Mouse (Mus musculus): ENCODE measurements around the gene Mbd4. TPM values are rescaled to one million over a fixed set of nuclear protein-coding genes. Genes with fewer than 3 reads are reported as not detected.
"Not testable (repeated sequence)": the region's sequence is repeated elsewhere in the genome, so short reads cannot be mapped to it uniquely, and the experiment has no call there.

The Mbd4 gene
- polyA plus RNA-seq, 1 experiment from 2014 or later: 14.6 TPM

GRCm38 (mm10) chr6:115830779-115831601, 22.2 kb downstream of the Mbd4 start:
- peak; percentile 23; the same call in 1 of the 2 replicates for ATAC-seq
- no peaks in the 10 kb centered on the region for H3K27me3 ChIP-seq (replicated peaks)

GRCm38 (mm10) chr6:115823850-115824464, 29.2 kb downstream of the Mbd4 start:
- peak overlapping the region; percentile 44; the same call in 1 of the 2 replicates for H3K27ac ChIP-seq
- H3K9ac ChIP-seq: not testable (repeated sequence)
- peak; percentile 99 for ATAC-seq

More at GRCm38 (mm10) chr6:115830779-115831601, 22.2 kb downstream of the Mbd4 start:
- no peak overlapping the region for H3K27ac ChIP-seq
- H3K4me2 ChIP-seq (replicated peaks): no peak overlapping the region
- H3K4me1 ChIP-seq (replicated peaks): no peaks in the 10 kb centered on the region
- H3K9me3 ChIP-seq: no peaks in the 10 kb centered on the region
- WGBS: 84% methylated on average over 6 of the region's 6 CpGs
- no peak overlapping the region for H3K4me3 ChIP-seq (replicated peaks)
- no peaks in the 10 kb centered on the region for H3K36me3 ChIP-seq
- no peak overlapping the region for H3K9ac ChIP-seq

GRCm38 (mm10) chr6:115821216-115821993, 31.8 kb downstream of the Mbd4 start:
- H3K9me3 ChIP-seq: no peaks in the 10 kb centered on the region
- WGBS: 79% methylated on average over 8 of the region's 8 CpGs
- H3K27me3 ChIP-seq (replicated peaks): no peaks in the 10 kb centered on the region
- no peak overlapping the region for H3K9ac ChIP-seq
- H3K4me1 ChIP-seq (replicated peaks): no peaks in the 10 kb centered on the region
- H3K36me3 ChIP-seq: no peaks in the 10 kb centered on the region
- no peak overlapping the region for H3K4me3 ChIP-seq (replicated peaks)
- ATAC-seq: no peak
- H3K4me2 ChIP-seq (replicated peaks): no peak overlapping the region
- no peak overlapping the region for H3K27ac ChIP-seq

More at GRCm38 (mm10) chr6:115823850-115824464, 29.2 kb downstream of the Mbd4 start:
- H3K9me3 ChIP-seq; H3K4me3 ChIP-seq (replicated peaks); H3K27me3 ChIP-seq (replicated peaks); H3K36me3 ChIP-seq; H3K4me1 ChIP-seq (replicated peaks): not testable (repeated sequence)
- H3K4me2 ChIP-seq (replicated peaks): peak overlapping the region; percentile 40
- 2% methylated on average over 6 of the region's 11 CpGs for WGBS

- no peak overlapping the region for H3K9ac ChIP-seq
- no peak overlapping the region for H3K4me2 ChIP-seq (replicated peaks)
- no peaks in the 10 kb centered on the region for H3K27me3 ChIP-seq (replicated peaks)
- no peaks in the 10 kb centered on the region for H3K9me3 ChIP-seq
- no peaks in the 10 kb centered on the region; the same call in 1 of the 2 replicates for H3K4me1 ChIP-seq (replicated peaks)
- ATAC-seq: no peak
- H3K4me3 ChIP-seq (replicated peaks): no peak overlapping the region
- no peaks in the 10 kb centered on the region for H3K36me3 ChIP-seq
- 76% methylated on average over 2 of the region's 2 CpGs for WGBS
- H3K27ac ChIP-seq: no peak overlapping the region
Measured at GRCm38 (mm10) chr6:115818129-115818528, 35.0 kb downstream of the Mbd4 start.

- H3K9ac ChIP-seq: no peak overlapping the region
- WGBS: 90% methylated on average over 4 of the region's 4 CpGs
- H3K4me3 ChIP-seq (replicated peaks): no peak overlapping the region
- ATAC-seq: no peak
- no peaks in the 10 kb centered on the region for H3K9me3 ChIP-seq
- no peak overlapping the region for H3K4me2 ChIP-seq (replicated peaks)
- no peak overlapping the region for H3K27ac ChIP-seq
- no peaks in the 10 kb centered on the region for H3K27me3 ChIP-seq (replicated peaks)
- no peaks in the 10 kb centered on the region; the same call in 1 of the 2 replicates for H3K4me1 ChIP-seq (replicated peaks)
- no peaks in the 10 kb centered on the region for H3K36me3 ChIP-seq
Measured at GRCm38 (mm10) chr6:115815041-115815440, 38.1 kb downstream of the Mbd4 start.

GRCm38 (mm10) chr6:115814104-115814503, 39.1 kb downstream of the Mbd4 start:
- no peak overlapping the region for H3K4me3 ChIP-seq (replicated peaks)
- H3K9me3 ChIP-seq: no peaks in the 10 kb centered on the region
- no peaks in the 10 kb centered on the region for H3K36me3 ChIP-seq
- no peak overlapping the region for H3K27ac ChIP-seq
- peak; percentile 63 for ATAC-seq
- H3K9ac ChIP-seq: no peak overlapping the region
- no peak overlapping the region for H3K4me2 ChIP-seq (replicated peaks)
- H3K27me3 ChIP-seq (replicated peaks): no peaks in the 10 kb centered on the region
- no peaks in the 10 kb centered on the region; the same call in 1 of the 2 replicates for H3K4me1 ChIP-seq (replicated peaks)
- WGBS: 38% methylated on average over 4 of the region's 4 CpGs

- no peak overlapping the region for H3K4me3 ChIP-seq (replicated peaks)
- no peak overlapping the region for H3K27ac ChIP-seq
- 65% methylated on average over 8 of the region's 8 CpGs for WGBS
- H3K9ac ChIP-seq: no peak overlapping the region
- ATAC-seq: no peak
- peaks cover 4% of the 10 kb centered on the region; the same call in 1 of the 2 replicates for H3K36me3 ChIP-seq
- H3K4me2 ChIP-seq (replicated peaks): no peak overlapping the region
- peaks cover 8% of the 10 kb centered on the region for H3K4me1 ChIP-seq (replicated peaks)
- no peaks in the 10 kb centered on the region for H3K27me3 ChIP-seq (replicated peaks)
- no peaks in the 10 kb centered on the region for H3K9me3 ChIP-seq
Measured at GRCm38 (mm10) chr6:115811606-115812005, 41.6 kb downstream of the Mbd4 start.

GRCm38 (mm10) chr6:115808488-115809231, 44.5 kb downstream of the Mbd4 start, which contains the start of gene Rpl32:
TSS of gene Rpl32 (minus strand) at chr6:115808747.
- Histone ChIP-seq H3K4me3 (replicated peaks) (peak within 1 kb of the TSS; percentile 93), H3K9me3 (no peaks in the 10 kb centered on the region), H3K36me3 (peaks cover 22% of the 10 kb centered on the region), H3K4me2 (replicated peaks) (peak within 1 kb of the TSS; percentile 75), H3K27me3 (replicated peaks) (no peaks in the 10 kb centered on the region), H3K4me1 (replicated peaks) (peaks cover 18% of the 10 kb centered on the region), H3K27ac (peak within 1 kb of the TSS; percentile 96), H3K9ac (peak within 1 kb of the TSS; percentile 98)
- peak; percentile 88 for ATAC-seq
- WGBS: under 1% methylated on average over 47 of the region's 47 CpGs

- no peaks in the 10 kb centered on the region for H3K27me3 ChIP-seq (replicated peaks)
- H3K4me2 ChIP-seq (replicated peaks): peak overlapping the region; percentile 75
- ATAC-seq: no peak
- WGBS: under 1% methylated on average over 22 of the region's 22 CpGs
- peaks cover 20% of the 10 kb centered on the region for H3K4me1 ChIP-seq (replicated peaks)
- peak overlapping the region; percentile 96 for H3K27ac ChIP-seq
- H3K9me3 ChIP-seq: no peaks in the 10 kb centered on the region
- peak overlapping the region; percentile 98 for H3K9ac ChIP-seq
- peak overlapping the region; percentile 93 for H3K4me3 ChIP-seq (replicated peaks)
- peaks cover 22% of the 10 kb centered on the region for H3K36me3 ChIP-seq
Measured at GRCm38 (mm10) chr6:115808196-115808487, 45.0 kb downstream of the Mbd4 start.

GRCm38 (mm10) chr6:115807464-115808195, 45.5 kb downstream of the Mbd4 start:
- H3K9me3 ChIP-seq: no peaks in the 10 kb centered on the region
- peak overlapping the region; percentile 96 for H3K27ac ChIP-seq
- no peaks in the 10 kb centered on the region for H3K27me3 ChIP-seq (replicated peaks)
- H3K4me3 ChIP-seq (replicated peaks): peak overlapping the region; percentile 93
- 3% methylated on average over 15 of the region's 15 CpGs for WGBS
- no peak for ATAC-seq
- peaks cover 22% of the 10 kb centered on the region for H3K36me3 ChIP-seq
- H3K9ac ChIP-seq: peak overlapping the region; percentile 98
- peaks cover 20% of the 10 kb centered on the region for H3K4me1 ChIP-seq (replicated peaks)
- peak overlapping the region; percentile 75 for H3K4me2 ChIP-seq (replicated peaks)
